Mouse (Mus musculus) layer of hippocampus, adult 8-10 months (tissue): ENCODE data around the gene Maml3. TPM values are rescaled to one million over a fixed set of nuclear protein-coding genes. Genes with fewer than 3 reads are reported as not detected.

Source experiments
- DNase-seq, 2 experiments: peaks; one replicate each; pipeline ENCODE4 v3.0.0; 2022; ENCODE audit warnings: low spot score in 2 of 2
- total RNA-seq, 4 experiments: library from RNA; stranded (reverse); gene quantifications; 2 replicates each; pipeline ENCODE4 v1.2.4; 2022

Maml3 gene
- total RNA-seq, 4 experiments from 2014 or later = 7.0 to 9.3 (median 8.0) TPM

DNA sequence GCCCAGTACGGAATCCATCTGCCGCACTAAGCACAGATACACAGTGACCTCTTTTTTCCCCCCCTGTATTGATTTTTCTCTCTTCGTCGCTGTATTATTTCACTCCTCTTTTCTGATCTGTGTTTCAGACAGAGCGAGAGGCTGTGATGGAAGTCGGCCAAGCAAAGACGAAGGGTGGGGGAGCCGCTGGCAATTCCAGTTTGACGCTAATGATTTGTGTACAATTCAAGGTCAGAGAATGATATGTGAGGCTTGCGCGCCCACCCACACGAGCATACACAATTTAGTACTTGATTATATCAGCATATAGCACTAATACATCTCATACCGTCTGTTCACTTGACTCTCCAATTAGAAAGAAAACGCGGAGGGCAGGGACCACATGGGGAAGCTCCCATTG lies 271.9 kb downstream of the Maml3 start:
- DNase-seq = no peak

GRCm38 (mm10) chr3:51830821-51831429 lies 274.0 kb downstream of the Maml3 start:
- no peak for DNase-seq

- no peak for DNase-seq
Observed at GRCm38 (mm10) chr3:51825530-51825929, 279.3 kb downstream of the Maml3 start.

GRCm38 (mm10) chr3:51824506-51824905 lies 280.4 kb downstream of the Maml3 start:
- DNase-seq = no peak

DNA sequence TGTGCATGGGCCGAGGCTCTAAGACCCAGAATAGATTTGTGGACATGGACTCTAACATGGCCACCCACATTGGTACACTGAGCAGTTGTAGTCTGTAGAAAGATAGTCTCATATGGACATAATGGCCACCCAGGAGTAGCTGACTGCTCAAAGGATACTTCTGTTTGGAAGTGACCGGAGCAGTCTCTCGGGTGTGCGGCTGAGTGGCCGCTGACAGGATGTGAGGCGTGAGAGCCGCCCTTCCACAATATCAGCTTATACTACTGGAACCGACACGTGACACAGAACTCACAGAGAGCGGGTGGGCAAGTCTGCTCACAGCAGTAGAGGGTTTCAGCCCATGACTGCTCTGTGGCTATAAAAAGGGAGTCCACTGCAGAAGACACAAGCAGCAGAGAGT lies 283.3 kb downstream of the Maml3 start:
- DNase-seq = no peak

DNA sequence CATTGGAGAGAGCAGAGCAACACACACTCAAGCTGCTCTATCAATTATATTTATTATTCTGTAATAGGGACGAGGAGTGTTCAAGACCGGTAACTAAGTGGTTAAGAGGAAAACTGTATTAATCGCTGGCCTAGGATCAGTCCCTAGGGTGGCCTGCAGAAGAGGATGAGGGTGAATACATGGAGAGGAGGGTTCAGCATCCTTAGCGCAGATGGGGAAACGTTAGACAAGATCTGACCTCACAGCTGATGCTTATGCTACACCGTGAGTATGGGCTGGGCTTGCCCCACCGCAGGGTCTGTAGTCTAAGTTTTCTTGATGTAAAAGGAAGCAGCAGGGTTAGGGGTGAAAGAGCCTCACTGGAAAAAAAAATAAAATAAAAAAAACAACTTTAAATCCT lies 285.8 kb downstream of the Maml3 start:
- no peak for DNase-seq

GRCm38 (mm10) chr3:51817919-51818318 lies 287.0 kb downstream of the Maml3 start:
- DNase-seq = no peak

- DNase-seq = no peak
Observed at GRCm38 (mm10) chr3:51817329-51817728, 287.5 kb downstream of the Maml3 start.

GRCm38 (mm10) chr3:51816517-51817285 lies 288.2 kb downstream of the Maml3 start:
- no peak for DNase-seq

- DNase-seq = no peak
Observed at GRCm38 (mm10) chr3:51814073-51814472, 290.8 kb downstream of the Maml3 start.

DNA sequence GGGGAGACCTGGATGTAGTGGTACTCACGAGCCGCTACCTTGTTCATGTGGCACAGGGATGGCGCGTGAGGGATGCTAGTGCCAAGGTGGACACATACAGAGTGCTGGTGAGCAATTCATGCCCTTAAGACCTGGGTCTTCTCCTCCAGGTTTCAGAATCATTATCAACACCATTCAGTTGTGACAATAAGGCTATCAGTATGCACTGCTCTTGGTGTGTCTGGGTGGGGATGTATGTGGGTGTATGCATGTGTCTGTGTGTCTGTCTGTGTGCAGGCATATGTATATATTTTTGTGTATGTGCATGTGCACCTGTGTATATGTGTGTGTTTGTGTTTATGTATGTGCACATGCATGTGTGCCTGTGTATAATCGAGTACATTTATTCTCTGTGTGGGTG lies 291.7 kb downstream of the Maml3 start:
- no peak for DNase-seq

- no peak for DNase-seq
Observed at GRCm38 (mm10) chr3:51810731-51811130, 294.1 kb downstream of the Maml3 start.

DNA sequence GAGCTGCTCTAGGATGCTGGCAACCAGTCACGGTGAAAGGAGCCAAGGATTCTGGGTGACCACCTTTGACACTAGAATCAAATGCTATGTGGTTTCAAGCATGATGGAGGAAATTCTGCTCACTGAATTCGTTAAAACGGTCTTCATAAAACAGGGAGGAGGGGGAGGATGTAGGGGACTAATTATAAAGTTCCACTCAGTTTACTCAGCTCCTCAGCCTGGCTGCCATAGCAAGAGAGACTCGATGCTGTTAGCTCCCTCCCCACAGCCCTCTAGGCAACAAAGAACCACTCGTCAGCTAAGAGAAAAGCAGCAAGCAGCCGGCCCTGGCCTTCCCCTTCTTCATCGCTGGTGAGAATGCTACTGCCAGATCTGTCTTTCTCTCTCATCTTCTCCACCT lies 295.1 kb downstream of the Maml3 start:
- DNase-seq = no peak

- peak; percentile 27 to 29 for DNase-seq
Observed at GRCm38 (mm10) chr3:51807981-51808870, 296.6 kb downstream of the Maml3 start.

- no peak for DNase-seq
Observed at GRCm38 (mm10) chr3:51805488-51806318, 299.2 kb downstream of the Maml3 start.

- no peak for DNase-seq
Observed at GRCm38 (mm10) chr3:51803903-51804302, 301.0 kb downstream of the Maml3 start.

- no peak for DNase-seq
Observed at GRCm38 (mm10) chr3:51799650-51800049, 305.2 kb downstream of the Maml3 start.

- no peak for DNase-seq
Observed at GRCm38 (mm10) chr3:51796838-51797237, 308.0 kb downstream of the Maml3 start.

- peak in 1 of 2 experiments; percentile 57 for DNase-seq
Observed at GRCm38 (mm10) chr3:51796219-51796828, 308.6 kb downstream of the Maml3 start.

- DNase-seq = no peak
Observed at GRCm38 (mm10) chr3:51791542-51791941, 313.3 kb downstream of the Maml3 start.
